Mouse (Mus musculus) myocyte (in vitro differentiated cells): ENCODE measurements around the gene Slc9a9. TPM values are rescaled to one million over a fixed set of nuclear protein-coding genes. Genes with fewer than 3 reads are reported as not detected.
A peak's percentile ranks its signal among the peaks of the same experiment; 100 is the strongest.

ENCODE experiments used
- H3K27me3 ChIP-seq: one replicate; pipeline ENCODE4 v1.6.1; 2011; ENCODE audit not compliant: control insufficient read depth, insufficient read depth, insufficient read length
- H3K36me3 ChIP-seq: one replicate; pipeline ENCODE4 v1.6.1; 2011; ENCODE audit not compliant: control insufficient read depth, insufficient read depth
- H3K4me2 ChIP-seq: one replicate; pipeline ENCODE4 v1.6.1; 2011; ENCODE audit warnings: low read depth, control low read depth
- H3K4me3 ChIP-seq: one replicate; pipeline ENCODE4 v1.5.1; 2011; ENCODE audit warnings: mild to moderate bottlenecking, control low read depth, moderate library complexity
- H3K79me2 ChIP-seq: one replicate; pipeline ENCODE4 v1.6.1; 2011; ENCODE audit not compliant: control insufficient read depth, insufficient read depth
- H3ac ChIP-seq: one replicate; pipeline ENCODE4 v1.6.1; 2011; ENCODE audit not compliant: control insufficient read depth, insufficient read length
- CEBPB ChIP-seq: IDR thresholded peaks from 2 replicates; pipeline ENCODE4 v1.6.1; 2011; ENCODE audit warnings: mild to moderate bottlenecking, moderate library complexity; ENCODE audit not compliant: poor library complexity, insufficient read depth, severe bottlenecking
- E2F4 ChIP-seq: IDR thresholded peaks from one replicate; pipeline ENCODE4 v1.6.1; 2011; ENCODE audit warnings: mild to moderate bottlenecking, control low read depth, moderate library complexity; ENCODE audit not compliant: insufficient read depth
- MAX ChIP-seq: IDR thresholded peaks from one replicate; pipeline ENCODE4 v1.6.1; 2011; ENCODE audit warnings: low read depth, mild to moderate bottlenecking, control low read depth
- MYOD1 ChIP-seq, 3 experiments: IDR thresholded peaks; one replicate each; pipeline ENCODE4 v1.6.1; 2011; ENCODE audit warnings: control low read depth in 2 of 3, low read depth in 2 of 3, mild to moderate bottlenecking in 2 of 3, moderate library complexity in 1 of 3; ENCODE audit not compliant: insufficient read length in 2 of 3, control insufficient read depth in 1 of 3
- MYOG ChIP-seq, 3 experiments: IDR thresholded peaks; one replicate each; pipeline ENCODE4 v1.6.1; 2011; ENCODE audit warnings: control low read depth in 2 of 3, low read depth in 2 of 3, mild to moderate bottlenecking in 2 of 3; ENCODE audit not compliant: insufficient read length in 2 of 3, control insufficient read depth in 1 of 3, insufficient read depth in 1 of 3
- POLR2A ChIP-seq: IDR thresholded peaks from one replicate; pipeline ENCODE4 v1.6.1; 2011; ENCODE audit warnings: low read depth, mild to moderate bottlenecking, control low read depth, moderate library complexity; ENCODE audit not compliant: insufficient read length
- POLR2AphosphoS2 ChIP-seq: IDR thresholded peaks from one replicate; pipeline ENCODE4 v1.6.1; 2011; ENCODE audit warnings: low read depth, control low read depth; ENCODE audit not compliant: insufficient read length
- REST ChIP-seq: IDR thresholded peaks from one replicate; pipeline ENCODE4 v1.6.1; 2011; ENCODE audit warnings: mild to moderate bottlenecking, control low read depth, moderate library complexity; ENCODE audit not compliant: insufficient read depth, insufficient read length
- SRF ChIP-seq: IDR thresholded peaks from one replicate; pipeline ENCODE4 v1.6.1; 2011; ENCODE audit warnings: low read depth; ENCODE audit not compliant: control insufficient read depth, insufficient read length
- TCF12 ChIP-seq: IDR thresholded peaks from one replicate; pipeline ENCODE4 v1.6.1; 2011; ENCODE audit warnings: mild to moderate bottlenecking, control low read depth; ENCODE audit not compliant: poor library complexity, insufficient read depth, severe bottlenecking
- TCF3 ChIP-seq: IDR thresholded peaks from one replicate; pipeline ENCODE4 v1.6.1; 2011; ENCODE audit warnings: low read depth, control low read depth; ENCODE audit not compliant: insufficient read length
- USF1 ChIP-seq: IDR thresholded peaks from one replicate; pipeline ENCODE4 v1.6.1; 2011; ENCODE audit warnings: low read depth, mild to moderate bottlenecking, control low read depth, moderate library complexity
- polyA plus RNA-seq: library from polyadenylated mRNA; unstranded; fragments of >200 nt; fragmentation: generic; extraction: Trizol; gene quantifications from one replicate; pipeline ENCODE4 v1.2.1, GENCODE M21; 2012; ENCODE audit warnings: missing spikeins

The Slc9a9 gene
- polyA plus RNA-seq, 1 experiment = 21.5 TPM

- no peak overlapping the region for H3K4me3 ChIP-seq
- no peaks in the 10 kb centered on the region for H3K79me2 ChIP-seq
- no peak overlapping the region for H3ac ChIP-seq
- no peak for TF ChIP-seq MAX
- no peak for TF ChIP-seq USF1
- TF ChIP-seq REST = no peak
- TF ChIP-seq TCF12 = no peak
- TF ChIP-seq TCF3 = no peak
- TF ChIP-seq MYOG (IDR thresholded peaks at IDR 0.05; ENCODE audit: control insufficient read depth in 1 of 3, insufficient read depth in 1 of 3, insufficient read length in 2 of 3, low read depth in 2 of 3) = no peak
- no peak for TF ChIP-seq POLR2A
- TF ChIP-seq CEBPB = no peak
- TF ChIP-seq MYOD1 (IDR thresholded peaks at IDR 0.05; ENCODE audit: control insufficient read depth in 1 of 3, insufficient read length in 2 of 3, low read depth in 2 of 3) = no peak
- no peak for TF ChIP-seq POLR2AphosphoS2
- TF ChIP-seq SRF = no peak
- H3K36me3 ChIP-seq = peaks cover 4% of the 10 kb centered on the region
- no peaks in the 10 kb centered on the region for H3K27me3 ChIP-seq
- H3K4me2 ChIP-seq = no peak overlapping the region
Measured at GRCm38 (mm10) chr9:94844176-94844575, 174.5 kb downstream of the Slc9a9 start.

GRCm38 (mm10) chr9:94847624-94848023 lies 177.9 kb downstream of the Slc9a9 start:
- Histone ChIP-seq H3K27me3 (no peaks in the 10 kb centered on the region), H3K36me3 (peaks cover 4% of the 10 kb centered on the region), H3K4me3 (no peak overlapping the region), H3K4me2 (no peak overlapping the region), H3K79me2 (no peaks in the 10 kb centered on the region), H3ac (no peak overlapping the region)
- TF ChIP-seq CEBPB (no peak), MAX (no peak), POLR2AphosphoS2 (no peak), TCF3 (no peak), USF1 (no peak), MYOG (IDR thresholded peaks at IDR 0.05; ENCODE audit: control insufficient read depth in 1 of 3, insufficient read depth in 1 of 3, insufficient read length in 2 of 3, low read depth in 2 of 3) (no peak)

- TF ChIP-seq CEBPB (peak; percentile 56; the same call in 1 of the 2 replicates), MYOG (IDR thresholded peaks at IDR 0.05; ENCODE audit: control insufficient read depth in 1 of 3, insufficient read depth in 1 of 3, insufficient read length in 2 of 3, low read depth in 2 of 3) (no peak)
- Histone ChIP-seq H3K36me3 (no peaks in the 10 kb centered on the region), H3K4me2 (no peak overlapping the region), H3K4me3 (no peak overlapping the region), H3K27me3 (no peaks in the 10 kb centered on the region), H3ac (no peak overlapping the region), H3K79me2 (no peaks in the 10 kb centered on the region)
Measured at GRCm38 (mm10) chr9:94851550-94851949, 181.8 kb downstream of the Slc9a9 start.

GRCm38 (mm10) chr9:94856093-94856492 lies 186.4 kb downstream of the Slc9a9 start:
- TF ChIP-seq TCF3 (no peak), SRF (no peak), MAX (no peak), REST (no peak), TCF12 (no peak), POLR2AphosphoS2 (no peak), CEBPB (no peak), E2F4 (no peak), USF1 (no peak)
- no peak overlapping the region for H3K4me3 ChIP-seq
- H3ac ChIP-seq = no peak overlapping the region
- H3K27me3 ChIP-seq = no peaks in the 10 kb centered on the region
- H3K36me3 ChIP-seq = no peaks in the 10 kb centered on the region
- H3K79me2 ChIP-seq = no peaks in the 10 kb centered on the region
- H3K4me2 ChIP-seq = no peak overlapping the region

- Histone ChIP-seq H3ac (no peak overlapping the region), H3K27me3 (no peaks in the 10 kb centered on the region)
- TF ChIP-seq MAX (no peak), MYOG (IDR thresholded peaks at IDR 0.05; ENCODE audit: control insufficient read depth in 1 of 3, insufficient read depth in 1 of 3, insufficient read length in 2 of 3, low read depth in 2 of 3) (no peak), SRF (no peak), CEBPB (no peak), TCF3 (no peak), POLR2A (no peak), E2F4 (no peak), POLR2AphosphoS2 (no peak), TCF12 (no peak), REST (no peak), USF1 (no peak), MYOD1 (IDR thresholded peaks at IDR 0.05; ENCODE audit: control insufficient read depth in 1 of 3, insufficient read length in 2 of 3, low read depth in 2 of 3) (no peak)
Measured at GRCm38 (mm10) chr9:94868557-94868956, 198.8 kb downstream of the Slc9a9 start.

More at GRCm38 (mm10) chr9:94868557-94868956, 198.8 kb downstream of the Slc9a9 start:
- Histone ChIP-seq H3K36me3 (peaks cover 5% of the 10 kb centered on the region), H3K4me3 (no peak overlapping the region), H3K4me2 (no peak overlapping the region), H3K79me2 (no peaks in the 10 kb centered on the region)
